Mouse (Mus musculus): ENCODE measurements around the gene Exoc6b.

- no peak for TF ChIP-seq CTCF (IDR thresholded peaks at IDR 0.05; ENCODE audit: control insufficient read depth, insufficient read depth, low read length)
- no peak for TF ChIP-seq POLR2A (IDR thresholded peaks at IDR 0.05; ENCODE audit: borderline replicate concordance, control insufficient read depth, low read depth, low read length)
These were observed 358.5 kb downstream of the Exoc6b start for GRCm38 (mm10) chr6:84710831-84711230.

All from bone marrow, adult 2 months (tissue).